Mouse (Mus musculus) intestine, embryonic 16.5 days (tissue): ENCODE data around the gene Olfr414. TPM values are rescaled to one million over a fixed set of nuclear protein-coding genes. Genes with fewer than 3 reads are reported as not detected.

Experiments
- ATAC-seq: fragments of 200-750 bp; cut with Nextera tagmentation; 2 replicates; pipeline ENCODE4 v1.8.0; 2017; ENCODE audit warnings: moderate TSS enrichment, moderate library complexity
- H3K27ac ChIP-seq: fragments of 300-500 bp; sonication (generic); 2 replicates; pipeline ENCODE4 v1.5.1; 2014; ENCODE audit warnings: mild to moderate bottlenecking, low read length
- H3K27me3 ChIP-seq: fragments of 300-500 bp; sonication (generic); replicated peaks from 2 replicates; pipeline ENCODE4 v1.6.1; 2014; ENCODE audit warnings: low read length, control low read depth, mixed read lengths; ENCODE audit not compliant: control insufficient read depth, insufficient read depth
- H3K36me3 ChIP-seq: fragments of 300-500 bp; sonication (generic); 2 replicates; pipeline ENCODE4 v1.6.1; 2014; ENCODE audit warnings: low read length, control low read depth; ENCODE audit not compliant: control insufficient read depth, insufficient read depth
- H3K4me1 ChIP-seq: fragments of 300-500 bp; sonication (generic); 2 replicates; pipeline ENCODE4 v1.6.1; 2014; ENCODE audit warnings: low read length, control low read depth, mixed read lengths; ENCODE audit not compliant: control insufficient read depth, insufficient read depth
- H3K4me2 ChIP-seq: fragments of 300-500 bp; sonication (generic); 2 replicates; pipeline ENCODE4 v1.6.1; 2014; ENCODE audit warnings: low read depth, low read length, control low read depth
- H3K4me3 ChIP-seq: fragments of 300-500 bp; sonication (generic); 2 replicates; pipeline ENCODE4 v1.5.1; 2014; ENCODE audit warnings: mild to moderate bottlenecking, low read length
- H3K9ac ChIP-seq: fragments of 300-500 bp; sonication (generic); 2 replicates; pipeline ENCODE4 v1.6.1; 2014; ENCODE audit warnings: low read depth, low read length
- H3K9me3 ChIP-seq: fragments of 300-500 bp; sonication (generic); 2 replicates; pipeline ENCODE4 v1.6.1; 2016; ENCODE audit warnings: low read length, control low read depth; ENCODE audit not compliant: control insufficient read depth
- WGBS: fragments of 180-500 bp; shearing (Covaris S2); extraction: QIAGEN DNeasy Blood & Tissue Kit; methylation state at CpG from one replicate; pipeline ENCODE4 v1.1.7; 2014; 5-methylcytosine and 5-hydroxymethylcytosine counted together
- polyA plus RNA-seq: library from polyadenylated mRNA; unstranded; fragments of >200 nt; fragmentation: Nextera tagmentation; extraction: Ambion mirVana; gene quantifications from 2 replicates; pipeline ENCODE4 v1.2.1, GENCODE M21; 2015

Olfr414 gene
- polyA plus RNA-seq = not detected in 2 replicates

GRCm38 (mm10) chr1:174423764-174424163, at the start of gene Olfr414:
TSS of gene Olfr414 (plus strand) at chr1:174424064.
- Histone ChIP-seq H3K4me3 (no peak within 1 kb of the TSS), H3K4me2 (no peak within 1 kb of the TSS), H3K36me3 (no peaks in the 10 kb centered on the region), H3K27me3 (no peaks in the 10 kb centered on the region), H3K9ac (no peak within 1 kb of the TSS), H3K4me1 (no peaks in the 10 kb centered on the region), H3K9me3 (no peaks in the 10 kb centered on the region), H3K27ac (no peak within 1 kb of the TSS)
- ATAC-seq = no peak
- 60% methylated on average over 1 of the region's 1 CpGs for WGBS

DNA sequence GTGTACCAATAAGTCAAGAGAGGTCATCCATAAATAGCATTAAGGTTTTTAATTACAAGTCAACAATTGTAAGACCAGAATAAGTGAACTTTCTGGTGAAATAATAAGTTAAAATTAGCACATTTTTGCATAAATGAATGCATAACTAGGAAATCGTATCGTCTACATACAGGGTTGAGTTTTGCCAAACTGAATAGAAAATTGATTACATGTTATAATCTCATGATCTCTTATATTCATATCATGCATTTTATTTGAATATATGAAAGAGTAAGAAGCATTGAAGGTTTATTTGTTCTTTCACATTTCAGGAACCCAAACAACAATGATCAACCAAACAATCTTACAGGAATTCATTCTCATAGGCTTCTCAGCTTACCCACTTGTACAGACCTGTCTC, 33.1 kb upstream of the Olfr414 start, which contains the start of gene Olfr248:
Gene Olfr248 (plus strand): TSS at position 301 of the 400 bp plus-strand sequence.
- Histone ChIP-seq H3K27ac (no peak within 1 kb of the TSS), H3K9me3 (no peaks in the 10 kb centered on the region), H3K9ac (no peak within 1 kb of the TSS), H3K4me2 (no peak within 1 kb of the TSS), H3K36me3 (no peaks in the 10 kb centered on the region), H3K4me1 (no peaks in the 10 kb centered on the region), H3K4me3 (no peak within 1 kb of the TSS), H3K27me3 (no peaks in the 10 kb centered on the region)
- ATAC-seq = no peak
- WGBS = 93% methylated on average over 2 of the region's 2 CpGs

GRCm38 (mm10) chr1:174422959-174423358, 905 bp upstream of the Olfr414 start:
- no peak overlapping the region for H3K27ac ChIP-seq
- WGBS = 88% methylated on average over 4 of the region's 4 CpGs
- ATAC-seq = no peak
- no peaks in the 10 kb centered on the region for H3K4me1 ChIP-seq
- H3K27me3 ChIP-seq = no peaks in the 10 kb centered on the region
- H3K9me3 ChIP-seq = no peaks in the 10 kb centered on the region
- no peak overlapping the region for H3K4me2 ChIP-seq
- H3K9ac ChIP-seq = no peak overlapping the region
- no peaks in the 10 kb centered on the region for H3K36me3 ChIP-seq
- no peak overlapping the region for H3K4me3 ChIP-seq

DNA sequence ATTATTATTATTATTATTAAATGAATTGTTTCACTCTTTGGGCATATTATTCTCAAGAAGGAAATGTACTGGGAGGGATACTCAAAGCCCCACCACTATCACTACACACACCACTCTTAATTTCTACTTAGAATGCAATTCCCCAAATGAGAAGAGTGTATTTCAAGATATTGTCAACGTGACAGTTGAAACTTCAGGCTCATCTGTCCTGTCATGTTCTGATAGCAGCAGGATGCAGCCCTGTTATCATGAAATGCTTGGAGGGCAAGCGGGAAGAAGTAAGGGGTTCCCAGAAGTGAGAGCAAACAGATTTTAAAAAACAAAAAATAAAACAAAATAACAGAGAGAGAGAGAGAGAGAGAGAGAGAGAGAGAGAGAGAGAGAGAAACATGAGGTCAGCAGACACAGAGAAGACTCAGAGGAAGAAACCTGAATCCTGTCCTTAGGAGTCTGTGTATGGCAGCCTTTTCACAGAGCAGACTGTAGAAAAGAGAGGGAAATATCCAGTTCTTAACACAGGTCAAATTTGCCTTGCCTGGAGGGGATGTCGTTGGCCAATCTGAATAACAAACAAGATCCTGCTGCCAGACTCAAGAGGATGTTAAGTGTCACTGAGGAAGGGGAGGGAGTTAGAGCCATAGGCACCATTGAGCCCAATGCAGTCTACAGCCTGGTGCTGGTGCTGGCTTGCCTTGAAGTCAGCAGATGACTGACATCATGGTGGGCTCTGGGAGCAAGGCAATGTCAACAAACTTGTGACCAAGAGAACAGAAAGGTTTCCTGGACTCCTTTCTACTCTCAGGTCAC, 2.5 kb downstream of the Olfr414 start:
- Histone ChIP-seq H3K4me1 (no peaks in the 10 kb centered on the region), H3K9me3 (no peaks in the 10 kb centered on the region), H3K9ac (no peak overlapping the region), H3K27ac (no peak overlapping the region), H3K4me3 (no peak overlapping the region), H3K27me3 (no peaks in the 10 kb centered on the region), H3K4me2 (no peak overlapping the region), H3K36me3 (no peaks in the 10 kb centered on the region)
- no peak for ATAC-seq
- 54% methylated on average over 3 of the region's 3 CpGs for WGBS

GRCm38 (mm10) chr1:174427402-174427801, 3.5 kb downstream of the Olfr414 start:
- Histone ChIP-seq H3K4me1 (no peaks in the 10 kb centered on the region), H3K27ac (no peak overlapping the region), H3K9ac (no peak overlapping the region), H3K27me3 (no peaks in the 10 kb centered on the region), H3K4me3 (no peak overlapping the region), H3K36me3 (no peaks in the 10 kb centered on the region), H3K9me3 (no peaks in the 10 kb centered on the region), H3K4me2 (no peak overlapping the region)
- 63% methylated on average over 1 of the region's 1 CpGs for WGBS
- ATAC-seq = no peak

DNA sequence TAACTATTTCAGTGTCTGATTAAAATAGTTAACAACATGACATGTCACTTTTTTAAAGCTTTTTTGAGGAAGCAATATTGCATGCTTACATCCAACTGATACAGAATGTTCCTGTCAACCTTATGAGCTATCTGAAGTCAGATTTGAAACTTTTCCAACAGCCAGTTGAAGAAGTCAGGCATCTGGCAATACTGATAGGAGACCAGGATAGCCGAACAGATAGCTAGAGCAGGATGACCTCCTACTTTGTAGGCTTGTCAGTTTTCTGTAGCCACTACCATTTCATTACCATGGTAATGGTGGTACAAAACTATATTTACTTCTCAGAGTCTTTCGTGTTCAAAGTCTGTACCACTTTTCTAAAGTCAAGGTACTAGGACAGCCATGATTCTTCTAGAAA, 4.5 kb downstream of the Olfr414 start:
- no peak overlapping the region for H3K4me3 ChIP-seq
- no peak overlapping the region for H3K4me2 ChIP-seq
- no peaks in the 10 kb centered on the region for H3K27me3 ChIP-seq
- H3K9ac ChIP-seq = no peak overlapping the region
- WGBS = 87% methylated on average over 2 of the region's 2 CpGs
- no peaks in the 10 kb centered on the region for H3K9me3 ChIP-seq
- no peak overlapping the region for H3K27ac ChIP-seq
- no peak for ATAC-seq
- H3K36me3 ChIP-seq = no peaks in the 10 kb centered on the region
- no peaks in the 10 kb centered on the region for H3K4me1 ChIP-seq

GRCm38 (mm10) chr1:174434121-174434520, 10.3 kb downstream of the Olfr414 start:
- H3K4me1 ChIP-seq = no peaks in the 10 kb centered on the region
- no peaks in the 10 kb centered on the region for H3K27me3 ChIP-seq
- H3K9me3 ChIP-seq = no peaks in the 10 kb centered on the region
- H3K36me3 ChIP-seq = no peaks in the 10 kb centered on the region
- no peak overlapping the region for H3K27ac ChIP-seq
- H3K4me3 ChIP-seq = no peak overlapping the region
- 18% methylated on average over 1 of the region's 1 CpGs for WGBS
- ATAC-seq = no peak
- no peak overlapping the region for H3K9ac ChIP-seq
- H3K4me2 ChIP-seq = no peak overlapping the region

DNA sequence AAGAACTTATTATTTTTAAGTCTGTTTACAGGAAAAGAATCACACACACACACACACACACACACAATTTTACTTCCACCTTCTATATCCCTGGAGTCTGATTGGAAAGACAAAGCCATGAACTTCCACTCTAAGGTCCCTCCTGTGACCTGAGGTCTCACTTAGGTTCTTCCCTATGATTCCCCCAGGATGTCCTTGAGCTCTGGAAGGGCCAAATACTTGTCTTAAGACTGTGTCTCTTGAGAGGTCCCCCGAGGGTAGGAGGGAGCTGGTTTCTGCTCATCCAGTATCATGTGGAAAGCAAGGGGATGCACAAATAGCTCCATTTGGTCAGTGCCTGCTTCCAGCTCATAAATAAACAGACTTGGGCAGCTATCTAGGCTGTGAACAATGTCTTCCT, 17.9 kb downstream of the Olfr414 start, which contains the start of gene Olfr220:
Gene Olfr220 (plus strand): TSS at position 301 of the 400 bp plus-strand sequence.
- Histone ChIP-seq H3K9ac (no peak within 1 kb of the TSS), H3K4me3 (no peak within 1 kb of the TSS), H3K27me3 (no peaks in the 10 kb centered on the region), H3K27ac (no peak within 1 kb of the TSS), H3K4me1 (no peaks in the 10 kb centered on the region), H3K9me3 (no peaks in the 10 kb centered on the region), H3K36me3 (no peaks in the 10 kb centered on the region), H3K4me2 (no peak within 1 kb of the TSS)
- 50% methylated on average over 1 of the region's 1 CpGs for WGBS
- ATAC-seq = no peak

GRCm38 (mm10) chr1:174455100-174455499, 31.2 kb downstream of the Olfr414 start:
- Histone ChIP-seq H3K4me1 (no peaks in the 10 kb centered on the region), H3K27ac (no peak overlapping the region), H3K9ac (no peak overlapping the region), H3K4me2 (no peak overlapping the region), H3K9me3 (no peaks in the 10 kb centered on the region), H3K4me3 (no peak overlapping the region), H3K36me3 (no peaks in the 10 kb centered on the region), H3K27me3 (no peaks in the 10 kb centered on the region)
- no peak for ATAC-seq
- WGBS = 84% methylated on average over 2 of the region's 2 CpGs
